Mouse (Mus musculus): Measurements from ENCODE around the gene Kdm4b.

DNA sequence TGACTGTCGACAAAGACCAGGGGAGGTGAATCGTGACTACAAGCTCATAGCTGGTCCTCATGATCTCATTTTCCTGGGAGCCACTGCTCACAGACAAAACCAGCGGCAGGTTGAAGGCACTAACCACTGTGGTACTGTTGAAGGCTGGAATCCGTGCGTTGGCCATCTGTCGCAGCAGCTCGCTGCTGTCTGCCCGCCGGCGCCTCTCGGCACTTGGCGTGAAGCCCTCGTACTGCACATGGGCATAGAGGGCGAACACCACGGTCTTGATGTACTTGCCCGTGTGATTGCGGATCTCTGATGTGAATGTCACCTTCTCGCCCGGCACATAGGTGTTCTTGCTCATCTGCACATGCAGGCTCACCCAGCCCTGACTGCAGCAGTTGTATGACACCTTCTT lies 31.6 kb upstream of the Kdm4b start:
- TF ChIP-seq POLR2A (IDR thresholded peaks at IDR 0.05; ENCODE audit: low read depth, low read length), result no peak
- TF ChIP-seq CTCF (IDR thresholded peaks at IDR 0.05; ENCODE audit: extremely low read depth, insufficient read depth, insufficient read length, insufficient replicate concordance), result no peak

Measured in spleen, adult 2 months (tissue).